Mouse (Mus musculus): ENCODE measurements around the gene Gm8334. TPM values are rescaled to one million over a fixed set of nuclear protein-coding genes. Genes with fewer than 3 reads are reported as not detected.
"Not testable (repeated sequence)": the region's sequence is repeated elsewhere in the genome, so short reads cannot be mapped to it uniquely, and the experiment has no call there.

Gm8334 gene
- polyA plus RNA-seq (2015; fragmentation: Nextera tagmentation; extraction: Ambion mirVana), result not detected in 2 replicates

DNA sequence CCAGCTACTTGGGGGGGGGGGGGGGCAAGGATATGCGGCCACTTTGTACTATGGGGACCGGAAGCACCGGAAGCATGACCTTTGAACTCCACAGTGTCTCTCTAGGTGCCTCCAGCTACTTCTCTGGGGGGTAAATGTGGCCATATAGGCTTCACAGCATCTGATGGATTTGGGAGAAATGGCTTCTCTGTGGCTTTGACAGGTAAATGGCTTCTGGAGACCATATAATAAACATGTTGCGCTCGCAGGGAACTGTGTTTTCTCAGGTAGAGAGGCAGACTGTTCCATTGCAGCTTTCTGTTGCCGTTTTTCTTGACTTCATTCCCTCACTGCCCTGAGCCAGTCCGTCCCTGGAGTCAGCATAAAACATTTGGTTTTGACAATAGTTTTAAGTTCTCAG is at the start of gene Gm8334:
Gene Gm8334, minus strand, starts transcription at position 101 of the 400 bp plus-strand sequence.
- H3K9me3 ChIP-seq (replicated peaks); ATAC-seq (ENCODE audit: insufficient read depth); H3K36me3 ChIP-seq (replicated peaks); H3K4me2 ChIP-seq; H3K4me1 ChIP-seq (replicated peaks); H3K27me3 ChIP-seq; H3K9ac ChIP-seq; H3K27ac ChIP-seq (replicated peaks); H3K4me3 ChIP-seq (replicated peaks): not testable (repeated sequence)
- 71% methylated on average over 4 of the region's 7 CpGs for WGBS (ENCODE audit: insufficient replicate concordance)

DNA sequence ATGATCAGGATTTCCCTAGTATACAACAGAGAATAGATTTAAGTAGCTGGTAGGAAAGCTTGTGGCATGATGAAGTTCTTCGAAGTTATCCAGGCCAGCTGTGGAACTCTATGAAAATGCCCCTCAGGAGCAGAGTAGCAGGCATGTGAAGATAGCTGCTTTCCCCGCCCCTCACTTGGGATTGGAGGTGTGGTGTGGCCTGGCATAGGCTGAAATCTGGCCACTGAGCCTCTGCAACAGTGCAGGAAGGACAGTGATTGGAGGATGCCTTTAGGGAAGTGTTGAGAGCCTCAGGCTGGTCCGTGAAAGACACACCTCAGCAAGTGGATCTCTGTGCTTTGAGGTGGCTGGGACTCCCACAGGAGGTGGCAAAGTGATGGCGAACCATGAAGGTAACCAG is 48.3 kb upstream of the Gm8334 start, which contains the start of gene Gm15127:
Gene Gm15127, plus strand, starts transcription at position 301 of the 400 bp plus-strand sequence.
- H3K9ac ChIP-seq; H3K27me3 ChIP-seq; H3K36me3 ChIP-seq (replicated peaks); ATAC-seq (ENCODE audit: insufficient read depth); H3K9me3 ChIP-seq (replicated peaks); H3K4me3 ChIP-seq (replicated peaks); H3K27ac ChIP-seq (replicated peaks); H3K4me1 ChIP-seq (replicated peaks); H3K4me2 ChIP-seq: not testable (repeated sequence)
- WGBS (ENCODE audit: insufficient replicate concordance), result 52% methylated on average over 3 of the region's 4 CpGs

Other genes starting within 250 kb of the Gm8334 start
- gene Gm15114, start 126.2 kb downstream of the Gm8334 start, polyA plus RNA-seq (2015; fragmentation: Nextera tagmentation; extraction: Ambion mirVana), result not detected in 2 replicates
- not detected in 2 replicates for gene Gm15127, start 48.4 kb upstream of the Gm8334 start, polyA plus RNA-seq (2015; fragmentation: Nextera tagmentation; extraction: Ambion mirVana)
- gene Luzp4, start 242.5 kb upstream of the Gm8334 start, polyA plus RNA-seq (2015; fragmentation: Nextera tagmentation; extraction: Ambion mirVana), result not detected in 2 replicates

Data from liver, embryonic 15.5 days (tissue).